Mouse (Mus musculus): ENCODE measurements at regions not wholly inside any gene's neighbourhood (a gene's known extent, or its start where the extent isn't known, plus 50 kb on each side); places are given as distances from the start of the nearest gene placed in this dataset.

DNA sequence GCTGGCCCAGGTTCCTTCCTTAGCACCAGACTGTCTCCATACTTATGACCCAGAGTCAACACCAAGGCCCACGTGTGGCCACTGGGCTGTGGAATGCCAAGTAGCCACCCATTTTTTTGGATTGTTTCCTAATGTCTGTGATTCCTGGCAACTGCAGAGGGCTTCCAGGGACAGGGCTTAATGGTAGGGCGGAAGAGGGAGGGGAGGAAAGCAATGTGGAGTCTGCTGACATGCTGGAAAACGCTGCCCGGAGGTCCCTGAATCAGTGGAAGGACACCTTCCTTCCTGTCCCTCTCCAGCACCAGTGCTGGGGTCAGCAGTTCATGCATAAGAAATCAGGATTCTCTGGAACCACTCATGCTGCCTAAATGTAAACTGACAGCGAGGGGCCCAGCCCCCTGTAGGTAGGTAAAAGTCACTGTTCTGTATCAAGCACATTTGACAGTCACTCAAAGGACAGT is 90.8 kb downstream of the Iyd start:
- in situ Hi-C loops (cut with MboI, MseI) = loop anchor here (10.0 kb wide), 1 partner anchor 46 kb away; no protein-coding TSS in a partner anchor

- in situ Hi-C loops (cut with MboI, MseI) = loop anchor here (10.0 kb wide), 1 partner anchor 49 kb away; no protein-coding TSS in a partner anchor
Observed at GRCm38 (mm10) chr10:3633871-3634496, 93.9 kb downstream of the Iyd start.

DNA sequence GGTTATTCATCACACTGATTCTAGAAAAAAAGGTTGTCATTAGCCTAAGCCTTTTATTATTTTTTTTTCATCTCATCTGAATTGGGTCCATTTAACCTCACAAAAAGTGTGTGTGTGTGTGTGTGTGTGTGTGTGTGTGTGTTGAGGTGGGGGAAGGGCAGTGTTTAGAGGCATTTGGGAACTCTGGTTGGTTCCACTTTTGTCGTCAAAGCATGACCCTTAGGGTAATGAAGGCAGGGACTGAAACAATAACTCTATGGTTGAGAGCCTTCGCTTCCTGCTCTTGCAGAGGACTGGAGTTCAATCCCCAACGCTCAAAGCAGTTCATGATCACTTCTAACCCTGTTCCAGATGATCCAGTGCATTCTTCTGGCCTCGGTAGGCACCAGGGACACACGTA is 96.1 kb upstream of the Plekhg1 start:
- in situ Hi-C loops (cut with MboI, MseI) = no loop called here

DNA sequence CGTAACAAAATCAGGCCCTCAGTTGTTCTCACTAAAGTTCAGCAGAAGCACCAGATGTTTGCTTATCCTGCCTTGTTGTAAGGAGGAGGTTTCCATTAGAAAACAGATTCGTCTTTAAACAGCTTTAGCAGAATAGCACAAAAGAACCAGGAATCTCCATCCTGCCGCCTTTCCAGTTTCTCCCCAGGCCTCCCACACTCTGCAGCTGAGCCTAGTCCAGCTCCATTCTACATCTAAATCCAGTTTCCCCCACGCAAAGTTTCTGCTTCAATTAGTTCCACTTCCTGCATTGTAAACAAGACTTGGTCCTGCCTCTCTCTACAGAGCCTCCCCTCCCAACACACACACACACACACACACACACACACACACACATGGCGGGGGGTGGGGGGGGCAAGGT is 95.1 kb upstream of the Plekhg1 start:
- in situ Hi-C loops (cut with MboI, MseI) = no loop called here

GRCm38 (mm10) chr10:3646151-3646910 is 93.8 kb upstream of the Plekhg1 start:
- in situ Hi-C loops (cut with MboI, MseI) = no loop called here

GRCm38 (mm10) chr10:3647811-3648731 is 92.1 kb upstream of the Plekhg1 start:
- in situ Hi-C loops (cut with MboI, MseI) = no loop called here

DNA sequence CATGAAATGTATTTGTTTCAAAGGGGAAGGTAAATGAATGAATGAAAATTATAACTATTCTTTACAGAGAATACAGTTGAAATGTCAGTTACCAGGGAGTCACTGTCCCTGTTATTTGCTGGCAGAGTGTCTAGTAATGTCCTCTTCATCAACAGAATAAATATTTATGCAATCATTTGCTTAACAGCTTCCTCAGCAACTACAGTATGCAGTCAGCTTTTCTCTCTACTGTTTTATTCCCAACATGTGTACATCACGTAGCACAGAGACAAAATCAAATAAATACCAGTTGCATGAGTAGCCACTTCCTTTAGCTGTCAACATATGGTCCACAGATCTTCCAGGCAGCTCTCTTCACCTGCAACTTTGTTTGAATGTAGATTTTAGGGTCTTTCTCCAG is 90.2 kb upstream of the Plekhg1 start:
- in situ Hi-C loops (cut with MboI, MseI) = no loop called here

DNA sequence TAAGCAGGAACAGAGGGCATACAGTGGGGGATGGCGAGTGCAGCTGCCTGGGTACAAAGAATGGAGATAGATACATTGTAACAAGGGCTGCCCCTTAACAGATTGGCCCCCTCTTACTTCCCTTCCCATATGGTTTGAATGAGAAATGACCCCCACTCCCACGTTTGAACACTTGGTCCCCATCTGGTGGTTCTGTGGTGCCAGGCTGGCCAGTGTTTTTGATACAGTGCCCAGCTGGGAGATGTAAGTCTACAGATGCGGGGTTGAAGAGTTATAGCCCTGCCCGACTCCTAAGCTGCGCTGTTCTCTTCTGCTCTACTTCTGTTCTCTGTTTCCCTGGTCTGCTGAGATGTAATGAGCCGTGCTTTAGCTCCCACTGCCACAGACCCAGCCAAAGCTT is 89.6 kb upstream of the Plekhg1 start:
- in situ Hi-C loops (cut with MboI, MseI) = no loop called here

DNA sequence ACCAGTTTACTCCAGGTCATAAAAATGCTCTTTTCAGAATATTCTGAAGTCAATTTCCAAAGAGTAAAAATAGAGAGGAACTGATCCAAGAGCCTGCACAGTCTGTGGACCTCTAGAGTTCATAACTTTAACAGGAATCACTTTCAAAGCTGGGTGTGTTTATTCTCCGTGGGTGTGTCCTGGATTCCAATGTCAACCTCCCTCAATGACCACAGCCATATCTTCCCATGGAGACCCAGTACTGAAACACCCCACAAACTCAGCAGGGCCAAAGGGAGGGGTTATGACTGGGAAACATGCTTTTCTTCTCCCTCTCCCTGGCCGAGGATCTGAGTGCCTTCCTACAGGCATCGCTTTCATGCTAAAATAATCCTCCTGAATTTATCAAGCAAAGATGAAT is 87.6 kb upstream of the Plekhg1 start:
- in situ Hi-C loops (cut with MboI, MseI) = no loop called here

GRCm38 (mm10) chr10:3656081-3656480 is 84.1 kb upstream of the Plekhg1 start:
- in situ Hi-C loops (cut with MboI, MseI) = no loop called here

DNA sequence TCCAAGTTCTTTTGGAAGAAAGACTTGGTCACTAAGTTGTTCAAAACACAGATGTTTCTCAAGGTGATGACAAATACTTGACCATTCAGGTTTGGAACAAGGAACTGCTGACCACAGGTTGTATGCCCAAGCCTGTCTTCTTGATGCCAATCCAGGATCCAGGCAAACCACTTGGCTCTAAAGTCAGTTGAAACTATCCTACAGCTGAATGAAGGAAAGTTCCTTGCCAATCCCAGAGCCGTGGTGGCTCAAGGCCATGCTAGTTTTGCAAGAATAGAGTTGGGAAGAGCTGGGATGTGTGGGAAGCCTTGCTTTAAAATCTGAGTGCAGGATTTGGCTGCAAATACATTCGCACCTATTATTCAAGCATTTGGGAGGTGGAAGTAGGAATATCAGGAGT is 78.0 kb upstream of the Plekhg1 start:
- in situ Hi-C loops (cut with MboI, MseI) = no loop called here

GRCm38 (mm10) chr10:3662571-3662970 is 77.6 kb upstream of the Plekhg1 start:
- in situ Hi-C loops (cut with MboI, MseI) = no loop called here

GRCm38 (mm10) chr10:3663296-3663695 is 76.9 kb upstream of the Plekhg1 start:
- in situ Hi-C loops (cut with MboI, MseI) = no loop called here

- in situ Hi-C loops (cut with MboI, MseI) = no loop called here
Observed at GRCm38 (mm10) chr10:3684481-3684880, 55.7 kb upstream of the Plekhg1 start.

Measured in T-helper 2 cell (primary cell).